Mouse (Mus musculus): ENCODE measurements at regions not wholly inside any gene's neighbourhood (a gene's known extent, or its start where the extent isn't known, plus 50 kb on each side); places are given as distances from the start of the nearest gene placed in this dataset.

- in situ Hi-C loops (cut with MboI, MseI) = loop anchor here (5.0 to 25.0 kb wide), 2 partner anchors 479 to 489 kb away; partner anchors contain the start of gene Lmod3 (in 2 of the 2)
Measured at GRCm38 (mm10) chr6:97741427-97741826, 65.4 kb upstream of the Mitf start.

- in situ Hi-C loops (cut with MboI, MseI) = loop anchor here (5.0 to 25.0 kb wide), 2 partner anchors 479 to 489 kb away; partner anchors contain the start of gene Lmod3 (in 2 of the 2)
Measured at GRCm38 (mm10) chr6:97740851-97741201, 66.0 kb upstream of the Mitf start.

- in situ Hi-C loops (cut with MboI, MseI) = loop anchor here (5.0 to 25.0 kb wide), 2 partner anchors 478 to 488 kb away; partner anchors contain the start of gene Lmod3 (in 2 of the 2)
Measured at GRCm38 (mm10) chr6:97740107-97740850, 66.6 kb upstream of the Mitf start.

- in situ Hi-C loops (cut with MboI, MseI) = loop anchor here (5.0 to 25.0 kb wide), 4 partner anchors 194 to 477 kb away; partner anchors contain the start of gene Lmod3 (in 1 of the 2)
Measured at GRCm38 (mm10) chr6:97738846-97739245, 68.0 kb upstream of the Mitf start.

GRCm38 (mm10) chr6:97730835-97731234, 76.0 kb upstream of the Mitf start:
- in situ Hi-C loops (cut with MboI, MseI) = loop anchor here (10.0 to 25.0 kb wide), 3 partner anchors 186 to 469 kb away; partner anchors contain the start of gene Lmod3 (in 1 of the 2)

GRCm38 (mm10) chr6:97718184-97718910, 88.5 kb upstream of the Mitf start:
- in situ Hi-C loops (cut with MboI, MseI) = no loop called here

- in situ Hi-C loops (cut with MboI, MseI) = no loop called here
Measured at GRCm38 (mm10) chr6:97707401-97707800, 90.1 kb upstream of the Frmd4b start.

- in situ Hi-C loops (cut with MboI, MseI) = no loop called here
Measured at GRCm38 (mm10) chr6:97704361-97704760, 87.0 kb upstream of the Frmd4b start.

- in situ Hi-C loops (cut with MboI, MseI) = no loop called here
Measured at GRCm38 (mm10) chr6:97699752-97700098, 82.4 kb upstream of the Frmd4b start.

GRCm38 (mm10) chr6:97699054-97699751, 81.9 kb upstream of the Frmd4b start:
- in situ Hi-C loops (cut with MboI, MseI) = no loop called here

GRCm38 (mm10) chr6:97693281-97693680, 75.9 kb upstream of the Frmd4b start:
- in situ Hi-C loops (cut with MboI, MseI) = no loop called here

- in situ Hi-C loops (cut with MboI, MseI) = no loop called here
Measured at GRCm38 (mm10) chr6:97691136-97691535, 73.8 kb upstream of the Frmd4b start.

- in situ Hi-C loops (cut with MboI, MseI) = no loop called here
Measured at GRCm38 (mm10) chr6:97684335-97684734, 67.0 kb upstream of the Frmd4b start.

- in situ Hi-C loops (cut with MboI, MseI) = no loop called here
Measured at GRCm38 (mm10) chr6:97682213-97682612, 64.9 kb upstream of the Frmd4b start.

GRCm38 (mm10) chr6:97675181-97675756, 57.9 kb upstream of the Frmd4b start:
- in situ Hi-C loops (cut with MboI, MseI) = no loop called here

GRCm38 (mm10) chr6:97666818-97667629, 49.7 kb upstream of the Frmd4b start:
- in situ Hi-C loops (cut with MboI, MseI) = no loop called here

Data from T-helper 17 cell (primary cell).